Mouse (Mus musculus) adrenal gland (tissue): ENCODE results near the gene Spc24.
"Not testable (repeated sequence)": the region's sequence is repeated elsewhere in the genome, so short reads cannot be mapped to it uniquely, and the experiment has no call there.

Source experiments
- intact Hi-C: fragments of 180-260 bp; cut with DNase I; formaldehyde crosslinking; loops from one replicate; pipeline ENCODE4 v1.15.1; 2025

Gene Spc24

DNA sequence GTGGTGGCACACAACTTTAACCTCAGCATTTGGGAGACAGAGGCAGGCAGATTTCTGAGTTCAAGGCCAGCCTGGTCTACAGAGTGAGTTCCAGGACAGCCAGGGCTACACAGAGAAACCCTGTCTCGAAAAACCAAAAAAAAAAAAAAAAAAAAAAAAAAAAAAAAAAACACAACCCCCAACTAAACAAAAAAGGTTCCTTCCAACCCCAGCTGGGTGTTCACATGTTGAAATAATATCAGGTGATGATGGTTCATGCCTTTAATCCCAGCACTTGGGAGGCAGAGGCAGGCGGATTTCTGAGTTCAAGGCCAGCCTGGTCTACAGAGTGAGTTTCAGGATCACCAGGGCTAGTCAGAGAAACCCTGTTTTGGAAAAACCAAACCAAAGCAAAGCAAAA, 26.2 kb upstream of the Spc24 start:
- intact Hi-C loops: loop anchor here (2.0 to 10.0 kb wide), 2 partner anchors 18 to 88 kb away; no protein-coding TSS in a partner anchor

DNA sequence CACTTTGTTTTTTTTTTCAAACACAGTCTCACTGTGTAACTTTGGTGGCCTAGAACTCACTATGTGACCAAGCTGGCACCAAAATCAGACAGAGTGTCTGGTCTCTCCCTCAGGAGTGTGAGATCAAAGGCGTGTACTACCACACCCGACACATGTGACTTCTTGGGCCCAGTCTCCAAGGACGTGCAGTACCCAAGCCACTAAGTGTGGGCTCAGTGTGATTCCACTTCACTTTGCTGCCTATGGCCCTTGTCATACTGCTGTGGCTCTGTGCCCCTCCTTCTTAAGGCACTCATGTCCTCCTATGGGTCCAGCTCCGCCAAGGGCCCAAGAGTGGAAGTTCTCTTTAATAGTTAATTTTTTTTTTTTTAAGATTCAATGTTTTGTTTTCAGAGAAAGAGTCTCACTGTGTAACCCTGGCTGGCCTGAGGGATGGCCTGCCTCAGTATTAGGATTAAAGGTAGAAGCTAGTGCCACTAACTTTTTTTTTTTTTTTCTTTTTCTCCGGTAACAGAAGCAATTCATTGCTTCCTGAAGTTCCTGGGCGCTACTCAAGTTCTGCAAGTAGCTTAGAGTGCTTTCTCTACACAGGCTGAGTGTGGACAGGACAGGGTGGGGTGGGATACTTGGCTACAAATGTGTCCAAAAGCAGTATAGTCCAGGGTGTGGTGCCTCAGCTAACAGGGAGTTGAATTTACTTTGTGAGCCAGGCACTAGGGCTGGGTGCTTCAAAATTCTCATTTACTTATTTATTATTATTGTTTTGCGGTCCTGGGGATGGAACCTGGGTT, 24.6 kb upstream of the Spc24 start:
- intact Hi-C loops: loop anchor here (10.0 kb wide), 1 partner anchor 90 kb away; no protein-coding TSS in a partner anchor

DNA sequence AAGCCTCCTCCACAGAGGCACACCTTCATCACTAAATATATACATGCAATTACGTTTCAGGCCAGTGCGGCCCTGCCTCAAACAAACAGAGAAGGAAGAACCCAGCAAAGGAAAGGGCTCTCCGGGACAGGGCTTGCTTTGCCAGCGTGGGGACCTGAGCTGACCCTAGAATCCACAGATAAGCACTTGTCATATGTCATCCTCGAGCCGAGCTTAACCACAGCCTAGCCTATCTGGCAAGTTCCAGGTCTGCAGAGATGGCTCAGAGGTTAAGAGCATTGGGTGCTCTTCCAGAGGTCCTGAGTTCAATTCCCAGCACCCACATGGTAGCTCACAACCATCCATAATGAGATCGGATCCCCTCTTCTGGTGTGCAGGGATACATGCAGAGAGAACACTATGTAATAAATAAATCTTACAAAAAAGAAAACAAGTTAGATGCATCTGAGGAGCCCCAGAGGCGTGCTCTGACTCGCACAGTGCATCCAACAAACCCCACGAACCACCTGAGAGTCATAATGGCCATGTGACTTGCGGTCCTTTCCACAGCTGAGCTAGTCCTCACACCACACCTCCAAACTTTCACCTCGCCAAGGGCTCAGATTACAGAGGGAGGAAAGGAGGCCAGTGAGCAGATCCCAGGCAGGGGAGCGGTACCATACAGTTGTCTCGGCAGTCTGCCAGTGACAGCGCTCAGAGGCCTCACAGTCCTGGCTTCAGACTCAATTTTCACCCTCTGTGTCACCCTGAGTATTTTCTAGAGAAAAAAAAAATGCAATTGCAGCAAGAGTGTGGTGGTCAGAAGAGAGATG, 21.8 kb upstream of the Spc24 start:
- intact Hi-C loops: loop anchor here (10.0 kb wide), 1 partner anchor 93 kb away; no protein-coding TSS in a partner anchor

DNA sequence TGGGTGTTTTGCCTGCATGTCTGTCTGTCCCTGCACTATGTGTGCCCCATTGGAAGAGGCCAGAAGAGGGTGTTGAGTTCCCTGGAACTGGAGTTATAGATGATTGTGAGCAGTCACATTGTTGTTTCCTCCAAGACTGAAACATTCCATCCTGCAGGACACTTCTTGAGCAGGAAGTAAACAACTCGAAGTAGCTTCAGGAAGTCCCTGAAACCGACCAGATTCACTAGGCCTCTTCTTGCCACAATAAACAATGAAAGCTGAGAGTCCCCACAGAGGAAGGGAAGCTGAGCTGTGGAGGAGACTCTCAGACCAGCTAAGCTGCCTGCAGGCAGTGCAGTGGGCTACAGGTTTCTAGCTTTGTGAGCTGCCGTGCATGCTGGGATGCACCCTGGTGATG, 17.6 kb upstream of the Spc24 start:
- intact Hi-C loops: no loop called here

DNA sequence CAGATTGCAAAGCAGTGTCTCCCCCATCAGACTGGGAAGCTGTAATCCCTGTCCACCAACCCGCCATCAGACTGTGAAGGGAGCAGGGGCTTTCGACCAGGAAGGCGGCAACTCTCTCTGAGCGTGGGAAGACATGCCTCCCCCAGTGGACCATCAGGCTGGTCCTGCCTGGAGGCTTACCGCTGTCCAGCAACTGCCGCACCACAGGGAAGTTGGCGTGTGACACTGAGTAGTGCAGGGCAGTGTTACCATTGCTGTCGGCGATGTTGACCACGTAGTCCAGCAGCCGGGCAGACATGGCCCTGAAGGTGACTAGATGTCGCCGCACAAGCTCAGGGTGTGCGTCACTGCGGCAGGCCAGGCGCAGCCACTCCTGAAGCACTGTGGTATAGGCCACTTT, 14.2 kb upstream of the Spc24 start:
- intact Hi-C loops: no loop called here

DNA sequence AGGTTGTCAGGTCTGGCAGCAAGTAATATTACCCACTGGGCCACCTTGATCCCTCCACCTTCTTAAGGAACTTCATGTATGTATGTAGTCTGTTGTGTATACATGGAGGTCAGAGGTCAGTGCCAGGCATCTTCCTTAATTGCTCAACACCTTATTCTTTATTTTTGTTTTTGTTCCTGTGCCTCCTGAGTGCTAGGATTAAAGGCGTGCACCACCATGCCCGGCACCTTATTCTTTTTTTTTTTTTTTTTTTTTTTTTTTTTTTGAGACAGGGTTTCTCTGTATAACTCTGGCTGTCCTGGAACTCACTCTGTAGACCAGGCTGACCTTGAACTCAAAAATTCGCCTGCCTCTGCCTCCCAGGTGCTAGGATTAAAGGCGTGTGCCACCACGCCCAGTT, 13.3 kb upstream of the Spc24 start:
- intact Hi-C loops: not testable (repeated sequence)

DNA sequence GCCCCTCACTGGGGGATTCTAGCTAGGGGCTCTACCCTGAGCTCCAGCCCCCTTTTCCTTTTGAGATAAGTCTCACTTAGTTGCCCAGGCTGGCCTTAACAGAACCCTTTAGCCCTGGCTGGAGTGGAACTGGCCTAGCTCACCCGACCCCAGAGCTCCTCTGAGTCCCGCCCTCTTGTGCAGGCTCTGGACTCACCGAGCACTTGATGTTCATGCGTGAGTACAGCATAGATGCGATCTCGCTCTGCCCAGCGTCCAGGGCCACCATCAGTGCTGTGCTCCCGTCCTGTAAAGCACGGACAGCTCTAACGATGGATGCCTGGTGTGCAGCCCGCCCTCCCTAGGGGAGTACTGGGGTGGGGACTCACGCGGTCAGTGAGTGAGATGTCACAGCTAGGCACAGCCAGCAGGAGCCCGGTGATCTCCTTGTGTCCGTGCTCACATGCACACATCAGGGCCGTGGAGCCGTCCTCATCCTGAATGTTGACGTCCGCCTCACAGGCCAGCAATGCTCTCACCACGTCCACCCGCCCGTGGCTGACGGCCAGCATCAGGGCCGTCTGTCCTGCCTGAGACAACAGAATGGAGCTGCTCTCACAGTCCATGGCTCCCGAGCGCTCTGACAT, 9.6 kb upstream of the Spc24 start:
- intact Hi-C loops: no loop called here

DNA sequence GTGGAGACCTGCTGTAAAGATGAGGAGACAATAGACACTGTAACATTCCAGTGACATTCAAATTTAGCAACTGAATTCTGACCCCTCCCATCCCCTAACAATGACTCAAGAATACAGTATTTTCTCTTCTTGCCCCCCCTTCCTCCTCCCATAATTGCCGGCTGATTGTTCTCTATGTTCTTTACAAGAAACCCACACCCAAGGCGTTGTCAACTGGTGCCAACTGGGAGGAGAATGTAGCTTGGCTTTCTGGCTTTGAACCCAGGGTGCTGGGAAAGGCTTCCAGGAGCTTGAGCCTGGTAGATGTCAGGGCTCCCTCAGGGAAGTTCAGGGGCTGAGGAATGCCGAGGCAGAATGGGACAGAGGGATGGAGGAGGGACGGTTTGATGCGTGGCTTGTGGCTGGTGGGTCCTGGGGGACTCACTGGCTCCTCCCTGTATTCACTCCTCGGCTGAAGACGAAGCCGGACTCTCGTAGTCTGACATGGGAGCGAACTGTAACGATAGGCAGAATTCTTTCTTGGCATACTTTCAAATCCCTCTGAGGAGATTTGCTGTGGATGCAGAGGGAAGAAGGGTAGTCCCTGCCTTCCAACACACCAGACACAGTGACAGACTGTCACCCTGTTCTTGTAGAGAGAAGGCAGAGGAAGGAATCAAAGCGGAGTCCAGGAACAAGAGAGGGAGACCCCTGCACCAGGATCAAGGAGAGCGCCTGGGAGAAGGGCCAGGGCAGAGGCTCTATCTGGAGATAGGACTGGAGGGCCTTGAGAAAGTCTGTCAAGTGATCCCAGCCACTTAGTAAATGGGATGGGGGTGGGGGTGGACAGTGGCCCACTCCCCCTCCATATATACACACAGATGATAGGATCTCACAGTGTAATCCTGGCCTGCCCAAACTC, 8.7 kb upstream of the Spc24 start:
- intact Hi-C loops: no loop called here

DNA sequence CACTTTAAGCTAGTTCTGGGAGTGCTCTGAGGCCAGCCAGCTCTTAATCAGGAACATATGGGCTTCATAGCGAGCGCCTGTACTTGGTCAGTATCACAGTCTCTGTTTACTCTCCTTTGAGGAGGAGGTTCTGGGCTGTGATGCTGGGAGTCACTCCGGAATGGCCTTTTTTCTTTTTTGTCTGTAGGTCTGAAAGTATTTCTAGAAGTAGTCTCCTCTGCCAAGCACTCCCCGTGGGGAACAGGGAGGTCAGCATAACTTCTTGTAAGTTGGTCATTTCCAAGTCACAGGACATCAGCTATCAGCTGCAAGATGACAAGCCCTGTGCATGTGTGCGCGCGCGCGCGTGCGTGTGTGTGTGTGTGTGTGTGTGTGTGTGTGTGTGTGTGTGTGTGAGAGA, 7.8 kb upstream of the Spc24 start:
- intact Hi-C loops: no loop called here

DNA sequence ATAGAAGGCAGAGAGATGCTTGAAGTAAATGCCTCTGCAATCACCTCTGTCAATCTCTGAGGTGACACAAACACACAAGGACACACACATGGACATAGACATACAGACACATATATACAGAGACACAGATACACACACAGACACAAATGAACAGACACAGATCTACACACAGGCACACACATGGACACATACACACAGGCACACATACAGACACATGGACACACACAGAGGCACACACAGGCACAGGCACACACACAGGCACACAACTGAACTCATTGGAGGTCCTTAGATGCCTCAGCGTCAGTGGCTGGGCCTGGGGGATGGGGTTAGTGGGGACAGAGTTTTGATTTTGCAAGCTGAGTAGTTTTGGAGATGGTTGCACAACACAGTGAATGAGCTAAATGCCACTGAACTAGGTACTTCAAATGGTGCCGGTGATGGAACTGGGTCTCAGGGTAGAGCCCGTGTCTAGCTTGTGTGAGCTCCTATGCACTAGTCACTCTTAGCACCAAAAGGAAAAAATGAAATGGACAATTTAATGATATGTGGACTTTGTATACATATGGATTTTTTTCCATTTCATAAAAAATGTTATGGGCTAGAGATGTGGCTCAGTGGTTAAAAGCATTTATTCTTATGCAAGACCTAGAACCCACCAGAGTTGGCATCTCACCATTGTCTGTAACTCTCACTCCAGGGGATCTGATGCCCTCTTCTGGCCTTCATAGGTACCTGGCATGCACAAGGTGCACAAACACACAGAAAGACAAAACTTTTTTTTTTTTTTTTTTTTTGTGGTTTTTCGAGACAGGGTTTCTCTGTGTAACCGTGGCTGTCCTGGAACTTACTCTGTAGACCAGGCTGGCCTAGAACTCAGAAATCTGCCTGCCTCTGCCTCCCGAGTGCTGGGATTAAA, 4.2 kb upstream of the Spc24 start:
- intact Hi-C loops: no loop called here

DNA sequence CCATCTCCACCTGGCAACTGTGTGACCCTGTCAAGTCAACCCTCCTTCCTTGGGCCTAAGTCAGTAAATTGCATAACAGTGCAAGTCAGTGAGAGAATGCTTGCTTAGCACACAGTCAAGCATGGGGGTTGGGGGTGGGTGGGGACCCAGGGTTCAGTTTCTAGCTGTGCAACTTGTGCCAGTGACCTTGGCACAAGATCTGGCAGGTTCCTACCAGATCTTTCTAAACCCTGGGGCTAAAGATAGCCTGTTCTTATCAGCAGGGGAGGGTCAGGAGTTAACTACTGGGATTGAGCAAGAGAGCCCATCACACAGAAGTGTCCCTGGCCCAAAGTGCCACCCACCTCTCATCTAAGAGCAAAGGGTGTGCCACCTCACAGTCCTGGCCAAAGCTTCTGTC, 2.0 kb upstream of the Spc24 start:
- intact Hi-C loops: no loop called here

DNA sequence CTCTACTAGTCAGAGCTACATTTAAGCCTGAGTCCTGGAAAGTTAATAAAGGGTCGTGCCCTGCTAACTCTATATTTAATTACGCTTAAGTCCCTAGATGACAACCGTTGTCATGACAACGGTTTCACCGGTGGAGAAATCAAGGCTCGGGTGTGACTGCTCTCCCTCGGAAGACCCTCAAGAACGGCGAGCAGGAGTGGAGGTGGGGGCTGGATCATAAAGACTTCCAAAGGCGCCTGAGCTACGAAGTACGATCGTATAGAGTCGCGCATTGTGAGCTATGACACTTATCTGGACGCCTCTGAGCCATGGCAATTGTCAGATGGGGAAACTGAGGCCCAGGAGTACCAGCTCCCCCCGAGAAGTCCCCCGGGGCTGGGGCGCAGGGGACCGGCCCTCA, 385 bp downstream of the Spc24 start:
- intact Hi-C loops: no loop called here

DNA sequence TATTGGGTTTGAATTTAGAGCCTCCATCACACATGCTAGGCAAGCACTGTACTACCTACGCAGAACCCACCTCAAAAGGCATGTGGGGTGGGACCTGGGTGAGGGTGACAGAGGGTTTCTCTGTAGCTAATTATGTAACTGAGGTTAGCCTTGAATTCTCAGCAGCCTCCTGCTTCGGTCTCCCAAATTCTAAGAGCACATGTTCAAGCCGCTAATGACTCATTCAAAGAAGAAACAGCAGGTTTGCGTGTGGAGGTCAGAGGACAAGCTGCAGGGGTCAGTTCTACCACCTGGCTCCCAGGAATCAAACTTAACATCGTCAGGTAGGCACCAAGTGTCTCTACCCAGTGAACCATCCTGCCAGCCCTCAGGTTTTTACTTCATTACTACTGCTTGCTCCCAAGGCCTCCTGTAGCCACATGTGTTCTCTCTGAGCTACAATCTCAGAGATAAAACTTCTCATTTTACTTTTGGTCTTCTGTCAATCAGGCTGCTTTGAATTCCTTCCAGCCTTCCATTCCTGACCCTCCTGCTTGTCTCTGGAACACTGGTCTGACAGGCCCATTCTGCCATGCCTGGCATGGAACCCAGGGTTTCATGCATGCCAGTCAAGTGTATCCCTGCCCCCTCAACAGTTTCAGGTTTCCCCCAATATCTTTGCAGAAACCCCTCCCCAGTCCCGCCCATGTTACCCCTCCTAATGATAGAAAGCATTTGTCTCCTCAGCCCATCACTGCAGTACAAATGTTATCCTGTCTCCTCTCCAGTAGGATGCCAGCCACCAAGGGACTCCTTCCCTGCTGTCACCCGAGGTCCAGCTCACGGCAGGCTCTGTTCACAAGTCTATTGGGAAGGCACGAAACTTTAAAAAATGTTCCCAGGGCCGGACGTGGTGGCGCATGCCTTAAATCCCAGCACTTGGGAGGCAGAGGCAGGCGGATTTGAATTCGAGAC, 1.2 kb downstream of the Spc24 start:
- intact Hi-C loops: no loop called here

DNA sequence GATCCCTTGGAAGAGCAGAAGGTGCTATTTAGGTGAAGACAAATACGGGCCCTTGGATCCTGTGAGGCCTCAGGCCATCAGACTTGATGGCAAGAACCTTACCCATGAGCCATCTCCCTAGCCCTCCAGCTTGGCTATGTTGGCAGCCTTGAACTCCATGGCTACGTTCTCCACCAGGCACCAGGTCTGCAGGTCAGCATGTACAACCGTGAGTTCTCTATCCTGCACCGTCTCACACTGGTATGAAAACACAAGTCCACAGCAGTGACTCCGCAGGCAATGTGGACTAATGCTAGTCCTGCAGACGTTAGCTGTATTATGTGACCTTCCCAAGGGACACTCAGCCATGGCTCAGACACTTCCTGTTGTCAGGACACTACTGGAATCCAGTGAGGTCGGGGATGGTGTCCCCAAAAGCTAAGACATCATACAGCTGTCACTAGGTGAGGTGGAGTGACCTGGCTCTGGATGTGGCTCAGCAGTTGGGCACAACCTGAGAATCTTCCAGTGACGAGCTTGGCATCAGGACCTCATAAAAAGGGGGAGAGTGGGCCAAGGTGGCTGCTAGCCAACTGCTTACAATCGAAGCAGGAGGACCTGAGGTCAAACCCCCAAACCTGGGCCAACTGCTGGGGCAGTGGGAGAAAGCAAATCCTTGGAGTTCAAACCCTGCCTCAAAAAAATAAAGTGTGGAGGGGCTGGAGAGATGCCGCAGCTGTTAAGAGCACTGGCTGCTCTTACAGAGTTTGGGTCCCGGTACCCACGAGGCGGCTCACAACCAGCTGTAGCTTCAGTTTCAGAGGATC, 5.4 kb downstream of the Spc24 start:
- intact Hi-C loops: no loop called here

DNA sequence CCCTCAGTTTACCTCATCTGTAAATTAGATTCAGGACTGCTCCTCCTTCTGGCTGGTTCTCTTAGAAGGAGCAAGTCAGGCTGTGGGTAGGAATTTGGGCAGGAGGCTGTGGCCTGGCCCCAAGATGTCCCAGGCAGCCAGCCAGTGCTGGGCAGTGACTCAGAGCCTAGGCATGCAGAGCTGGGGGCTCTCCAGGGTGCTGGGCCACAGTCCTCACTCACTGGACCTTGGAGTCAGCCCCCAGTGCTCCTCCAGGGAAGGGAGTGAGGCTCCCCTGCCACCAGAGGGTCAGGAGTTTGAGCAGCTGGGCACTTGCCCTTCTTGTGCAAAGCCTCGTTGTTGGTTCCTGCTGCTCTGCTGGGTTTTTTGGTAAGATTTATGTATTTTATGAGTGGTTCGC, 6.1 kb downstream of the Spc24 start:
- intact Hi-C loops: no loop called here

DNA sequence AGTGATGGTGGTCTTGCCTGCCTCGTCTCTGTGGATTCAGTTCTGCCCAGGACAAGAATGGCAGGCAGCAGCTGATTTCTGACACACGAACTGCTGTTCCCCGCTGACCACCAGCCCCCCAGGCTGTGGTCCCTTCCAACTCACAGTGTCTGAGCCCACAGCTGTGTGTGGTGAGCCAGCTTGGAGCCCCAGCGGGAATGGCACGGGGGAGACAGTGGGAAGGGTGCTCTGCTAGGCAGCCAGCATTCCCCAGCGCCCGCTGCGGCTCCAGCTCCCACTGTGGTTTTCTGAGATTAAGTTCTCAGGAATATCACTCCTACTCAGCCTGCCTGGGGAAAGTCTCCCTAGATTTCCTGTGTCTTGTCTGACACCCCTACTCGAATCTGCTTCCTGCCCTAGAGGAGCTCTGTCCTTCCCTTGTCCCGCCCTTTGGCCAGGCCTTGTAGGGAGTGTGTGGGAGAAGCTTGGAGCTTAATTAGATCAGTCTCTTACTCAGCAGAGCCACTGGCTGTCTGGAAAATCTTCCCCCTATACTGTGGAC, 7.8 kb downstream of the Spc24 start:
- intact Hi-C loops: loop anchor here (2.0 kb wide), 1 partner anchor 52 kb away; no protein-coding TSS in a partner anchor

DNA sequence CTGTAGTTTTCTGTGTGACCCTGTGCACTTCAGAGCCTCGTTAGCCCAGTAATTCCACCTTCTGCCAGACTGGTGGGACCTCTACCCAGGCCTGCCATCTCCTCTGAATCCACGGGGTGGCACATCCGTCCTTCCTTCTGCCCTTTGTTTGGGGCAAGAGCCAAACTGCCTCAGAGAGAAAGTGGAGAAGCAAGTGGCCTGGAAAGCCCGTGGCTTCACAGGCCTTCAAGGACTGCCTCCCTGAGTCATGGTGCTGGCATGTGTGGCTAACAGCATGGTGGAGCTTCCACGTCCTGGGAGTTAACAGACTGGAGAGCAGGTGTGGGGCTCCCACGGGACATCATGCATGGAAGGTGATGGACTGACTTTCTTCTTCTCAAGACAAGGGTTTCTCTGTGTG, 8.8 kb downstream of the Spc24 start:
- intact Hi-C loops: no loop called here

DNA sequence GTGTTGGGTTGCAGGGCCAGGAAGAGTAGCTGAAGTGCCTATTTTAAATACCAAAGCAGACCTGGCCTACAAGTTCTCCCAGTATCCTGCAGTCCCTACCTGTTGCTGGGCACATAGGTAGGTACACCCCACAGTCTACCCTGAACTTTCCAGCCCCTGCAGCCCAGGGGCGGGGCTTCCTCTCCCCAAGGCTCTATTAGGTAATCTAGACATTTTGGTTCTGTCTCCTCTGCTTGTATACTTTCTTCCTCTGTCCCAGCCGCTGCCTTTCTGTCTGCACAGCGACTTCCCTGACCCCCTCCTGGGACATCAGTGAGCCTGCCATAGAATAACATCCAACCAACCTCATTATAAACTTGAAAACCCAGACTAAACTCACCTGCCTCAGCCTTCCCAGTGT, 9.7 kb downstream of the Spc24 start:
- intact Hi-C loops: no loop called here
